Mouse (Mus musculus) CH12.LX (cell line): Measurements from ENCODE around the gene Lcn12. TPM values are rescaled to one million over a fixed set of nuclear protein-coding genes. Genes with fewer than 3 reads are reported as not detected.

Experiments
- DNase-seq: peaks from one replicate; pipeline ENCODE4 v3.0.0-alpha.2; 2013; ENCODE audit errors: extremely low read depth
- H3K27ac ChIP-seq: 2 replicates; pipeline ENCODE4 v1.5.1; 2012; ENCODE audit warnings: low read depth, mild to moderate bottlenecking, control low read depth, moderate library complexity; ENCODE audit not compliant: insufficient read depth
- H3K27me3 ChIP-seq: replicated peaks from 2 replicates; pipeline ENCODE3; 2012; ENCODE audit warnings: inconsistent platforms
- H3K36me3 ChIP-seq, 2 experiments: replicated peaks in 1 of 2; 2 replicates each; pipeline versions ENCODE3 to v1.6.1; 2012; ENCODE audit warnings: inconsistent platforms in 1 of 2, low read length in 1 of 2, mild to moderate bottlenecking in 1 of 2, mixed read lengths in 1 of 2, moderate library complexity in 1 of 2; ENCODE audit not compliant: control insufficient read depth in 1 of 2, insufficient read depth in 1 of 2
- H3K4me1 ChIP-seq, 2 experiments: 2 replicates each; pipeline ENCODE4 v1.6.1; 2012; ENCODE audit warnings: inconsistent platforms in 1 of 2, moderate library complexity in 1 of 2; ENCODE audit not compliant: insufficient read depth in 2 of 2, control insufficient read depth in 1 of 2
- H3K4me2 ChIP-seq: 2 replicates; pipeline ENCODE4 v1.6.1; 2012; ENCODE audit warnings: low read depth, mild to moderate bottlenecking, control low read depth; ENCODE audit not compliant: poor library complexity, insufficient read depth, severe bottlenecking
- H3K4me3 ChIP-seq, 3 experiments: fragments of 150-350 bp in 1 of 3; sonication (generic) in 1 of 3; replicated peaks in 1 of 3; 2 replicates each; pipeline versions ENCODE3 to v1.5.1; 2011 to 2012; ENCODE audit warnings: low read depth in 2 of 3, low read length in 2 of 3, mild to moderate bottlenecking in 2 of 3, moderate library complexity in 2 of 3, control low read depth in 1 of 3, improper control_type of control experiment in 1 of 3, inconsistent platforms in 1 of 3, mixed read lengths in 1 of 3; ENCODE audit not compliant: poor library complexity in 1 of 3
- H3K79me2 ChIP-seq: replicated peaks from 2 replicates; pipeline ENCODE4 v1.6.1; 2012; ENCODE audit warnings: mild to moderate bottlenecking, moderate library complexity; ENCODE audit not compliant: control insufficient read depth, poor library complexity, insufficient read depth, severe bottlenecking; ENCODE audit errors: extremely low read depth
- H3K9ac ChIP-seq: 2 replicates; pipeline ENCODE4 v1.6.1; 2012; ENCODE audit warnings: low read depth, mild to moderate bottlenecking, control low read depth, moderate library complexity; ENCODE audit not compliant: insufficient read depth
- H3K9me3 ChIP-seq: replicated peaks from 2 replicates; pipeline ENCODE3; 2012; ENCODE audit warnings: low read length, inconsistent platforms, mixed read lengths
- BHLHE40 ChIP-seq: IDR thresholded peaks from 2 replicates; pipeline ENCODE4 v1.6.1; 2011; ENCODE audit warnings: mild to moderate bottlenecking, low read depth, low read length, improper control_type of control experiment
- CHD2 ChIP-seq: IDR thresholded peaks from 2 replicates; pipeline ENCODE4 v1.6.1; 2011; ENCODE audit warnings: low read length, improper control_type of control experiment
- CTCF ChIP-seq, 2 experiments: IDR thresholded peaks in 1 of 2; conservative IDR thresholded peaks in 1 of 2; 2 replicates each; pipeline ENCODE4 v1.5.1; 2011 to 2012; ENCODE audit warnings: low read depth in 2 of 2, low read length in 2 of 2, improper control_type of control experiment in 1 of 2, inconsistent platforms in 1 of 2, mild to moderate bottlenecking in 1 of 2, moderate library complexity in 1 of 2
- E2F4 ChIP-seq: IDR thresholded peaks from 2 replicates; pipeline ENCODE4 v1.6.1; 2011; ENCODE audit warnings: low read depth, low read length, improper control_type of control experiment; ENCODE audit not compliant: insufficient replicate concordance
- ETS1 ChIP-seq: conservative IDR thresholded peaks from 2 replicates; pipeline ENCODE4 v1.6.1; 2012; ENCODE audit warnings: low read depth, mild to moderate bottlenecking, inconsistent platforms, low read length, improper control_type of control experiment, moderate library complexity
- IRF4 ChIP-seq: IDR thresholded peaks from 2 replicates; pipeline ENCODE4 v1.6.1; 2014; ENCODE audit warnings: low read depth, mild to moderate bottlenecking, inconsistent platforms, low read length, improper control_type of control experiment
- JUND ChIP-seq: conservative IDR thresholded peaks from 2 replicates; pipeline ENCODE4 v1.6.1; 2011; ENCODE audit warnings: low read depth, low read length, improper control_type of control experiment
- MAX ChIP-seq: IDR thresholded peaks from 2 replicates; pipeline ENCODE4 v1.6.1; 2011; ENCODE audit warnings: low read length, improper control_type of control experiment
- MAZ ChIP-seq: IDR thresholded peaks from 2 replicates; pipeline ENCODE4 v1.6.1; 2012; ENCODE audit warnings: low read depth, mild to moderate bottlenecking, inconsistent platforms, low read length, improper control_type of control experiment, moderate library complexity
- MEF2A ChIP-seq: IDR thresholded peaks from 2 replicates; pipeline ENCODE4 v1.6.1; 2014; ENCODE audit warnings: low read depth, mild to moderate bottlenecking, inconsistent platforms, low read length, improper control_type of control experiment, borderline replicate concordance
- MXI1 ChIP-seq: IDR thresholded peaks from 2 replicates; pipeline ENCODE4 v1.6.1; 2011; ENCODE audit warnings: mild to moderate bottlenecking, low read depth, low read length, improper control_type of control experiment
- NRF1 ChIP-seq: IDR thresholded peaks from 2 replicates; pipeline ENCODE4 v1.6.1; 2014; ENCODE audit warnings: low read depth, mild to moderate bottlenecking, inconsistent platforms, low read length, improper control_type of control experiment, moderate library complexity
- PAX5 ChIP-seq: IDR thresholded peaks from 2 replicates; pipeline ENCODE4 v1.6.1; 2012; ENCODE audit warnings: low read length, inconsistent platforms, mixed read lengths
- POLR2AphosphoS2 ChIP-seq: IDR thresholded peaks from 2 replicates; pipeline ENCODE4 v1.6.1; 2011; ENCODE audit warnings: low read depth, low read length, improper control_type of control experiment
- RAD21 ChIP-seq: IDR thresholded peaks from 2 replicates; pipeline ENCODE4 v1.6.1; 2011; ENCODE audit warnings: low read depth, mild to moderate bottlenecking, low read length, improper control_type of control experiment, moderate library complexity
- RCOR1 ChIP-seq: conservative IDR thresholded peaks from 2 replicates; pipeline ENCODE4 v1.6.1; 2012; ENCODE audit warnings: low read depth, mild to moderate bottlenecking, inconsistent platforms, low read length, improper control_type of control experiment
- SMC3 ChIP-seq: IDR thresholded peaks from 2 replicates; pipeline ENCODE4 v1.6.1; 2011; ENCODE audit warnings: low read depth, low read length, improper control_type of control experiment
- TBP ChIP-seq: conservative IDR thresholded peaks from 2 replicates; pipeline ENCODE4 v1.6.1; 2011; ENCODE audit warnings: low read depth, low read length, improper control_type of control experiment
- USF1 ChIP-seq: IDR thresholded peaks from 2 replicates; pipeline ENCODE4 v1.6.1; 2014; ENCODE audit warnings: low read depth, mild to moderate bottlenecking, inconsistent platforms, low read length, improper control_type of control experiment
- USF2 ChIP-seq: conservative IDR thresholded peaks from 2 replicates; pipeline ENCODE4 v1.6.1; 2011; ENCODE audit warnings: low read depth, low read length, improper control_type of control experiment
- ZC3H11A ChIP-seq: IDR thresholded peaks from 2 replicates; pipeline ENCODE4 v1.6.1; 2012; ENCODE audit warnings: low read depth, mild to moderate bottlenecking, inconsistent platforms, low read length, improper control_type of control experiment
- ZKSCAN1 ChIP-seq: IDR thresholded peaks from 2 replicates; pipeline ENCODE4 v1.6.1; 2012; ENCODE audit warnings: low read depth, inconsistent platforms, low read length, improper control_type of control experiment, borderline replicate concordance
- ZNF384 ChIP-seq: IDR thresholded peaks from 2 replicates; pipeline ENCODE4 v1.6.1; 2012; ENCODE audit warnings: low read depth, low read length, improper control_type of control experiment, inconsistent platforms
- dilution Hi-C: fragments of 300-500 bp; cut with MboI; formaldehyde crosslinking; loops from 2 replicates; pipeline ENCODE4 v1.14.3; 2020; ENCODE audit warnings: low sequenced_read_pairs; ENCODE audit not compliant: extremely low pct_unique_long_range_greater_than_20kb, extremely low pct_ligation_motif_present
- in situ Hi-C: fragments of 300-500 bp; cut with MboI; formaldehyde crosslinking; loops from 3 replicates; pipeline ENCODE4 v1.14.3; 2019; ENCODE audit warnings: low sequenced_read_pairs, low pct_ligation_motif_present, low pct_unique_long_range_greater_than_20kb, mixed read lengths
- polyA plus RNA-seq: library from polyadenylated mRNA; unstranded; fragments of >175 nt; gene quantifications from 2 replicates; pipeline ENCODE4 v1.2.1, GENCODE M21; 2012; ENCODE audit warnings: low read depth; ENCODE audit not compliant: insufficient read length
- total RNA-seq, 2 experiments: library from RNA; depleted of rRNA; stranded (reverse); fragments of 300-350 nt in 1 of 2; fragments of >200 nt in 1 of 2; gene quantifications; 2 replicates each; pipeline ENCODE4 v1.2.3; 2012 to 2014

The Lcn12 gene
- total and polyA plus RNA-seq, 3 experiments, result not detected

DNA sequence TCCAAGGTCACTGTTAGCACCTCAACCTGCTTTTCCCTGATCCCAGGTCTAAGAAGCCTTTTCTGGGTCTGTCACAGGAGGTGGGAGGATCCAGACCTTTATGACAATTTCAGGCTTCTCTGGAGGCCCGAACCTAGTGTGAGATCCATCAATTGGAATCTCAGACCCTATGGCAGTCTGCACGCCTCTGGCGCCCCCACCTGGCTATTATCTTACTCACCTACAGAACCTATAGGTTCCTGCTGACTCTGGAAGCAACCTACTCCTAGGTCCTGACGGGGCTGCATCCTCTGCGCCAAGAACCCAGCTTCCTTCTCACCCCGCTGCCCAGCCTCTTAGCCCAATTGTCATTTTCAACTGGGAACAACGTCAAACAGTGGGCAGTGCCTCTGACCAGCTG lies 10.7 kb downstream of the Lcn12 start:
- Histone ChIP-seq H3K4me1 (no peaks in the 10 kb centered on the region), H3K79me2 (no peaks in the 10 kb centered on the region), H3K4me3 (no peak overlapping the region), H3K27me3 (peaks cover 29% of the 10 kb centered on the region), H3K4me2 (no peak overlapping the region), H3K27ac (no peak overlapping the region), H3K9ac (no peak overlapping the region)
- dilution Hi-C loops, result no loop called here
- TF ChIP-seq BHLHE40 (no peak), MAZ (0 out of 2 replicates have a peak, but pooled peaks have one; percentile 24), JUND (no peak), E2F4 (no peak), SMC3 (peak; percentile 90), CTCF (conservative IDR thresholded peaks at IDR 0.05 in 1 of 2, IDR thresholded peaks at IDR 0.05 in 1 of 2; ENCODE audit: low read depth in 2 of 2, low read length in 2 of 2) (peak; percentile 42 to 91; a peak in 3 of 4 replicates), ZC3H11A (peak; percentile 48; the same call in 1 of the 2 replicates), RAD21 (peak; percentile 95)
- TF ChIP-seq, all 38 proteins: peak for 5
- DNase-seq, result peak; percentile 69
- in situ Hi-C loops, result no loop called here
- H3K9me3 ChIP-seq, result peaks cover 14% of the 10 kb centered on the region
- H3K36me3 ChIP-seq, result no peaks in the 10 kb centered on the region

- Histone ChIP-seq H3K4me2 (no peak overlapping the region), H3K36me3 (no peaks in the 10 kb centered on the region), H3K9ac (no peak overlapping the region), H3K79me2 (no peaks in the 10 kb centered on the region), H3K27me3 (peaks cover 16% of the 10 kb centered on the region), H3K9me3 (peaks cover 9% of the 10 kb centered on the region), H3K4me1 (no peaks in the 10 kb centered on the region), H3K27ac (no peak overlapping the region), H3K4me3 (no peak overlapping the region)
- dilution Hi-C loops (no loop called here), in situ Hi-C loops (no loop called here)
- no peak for DNase-seq
- TF ChIP-seq ETS1, result no peak
- TF ChIP-seq POLR2AphosphoS2, result no peak
- TF ChIP-seq MEF2A, result no peak
- no peak for TF ChIP-seq JUND
- no peak for TF ChIP-seq MXI1
- no peak for TF ChIP-seq ZNF384
- TF ChIP-seq ZC3H11A, result no peak
- no peak for TF ChIP-seq USF2
- TF ChIP-seq NRF1, result no peak
- no peak for TF ChIP-seq RAD21
- no peak for TF ChIP-seq USF1
- TF ChIP-seq ZKSCAN1, result no peak
- TF ChIP-seq RCOR1, result no peak
- no peak for TF ChIP-seq E2F4
- TF ChIP-seq PAX5, result no peak
- no peak for TF ChIP-seq TBP
- no peak for TF ChIP-seq CHD2
- no peak for TF ChIP-seq IRF4
- TF ChIP-seq MAX, result no peak
These were observed 13.2 kb downstream of the Lcn12 start for GRCm38 (mm10) chr2:25480541-25480940.
